15 mouse cellular contexts compared by ENCODE assay signal in the genomic region with DNA sequence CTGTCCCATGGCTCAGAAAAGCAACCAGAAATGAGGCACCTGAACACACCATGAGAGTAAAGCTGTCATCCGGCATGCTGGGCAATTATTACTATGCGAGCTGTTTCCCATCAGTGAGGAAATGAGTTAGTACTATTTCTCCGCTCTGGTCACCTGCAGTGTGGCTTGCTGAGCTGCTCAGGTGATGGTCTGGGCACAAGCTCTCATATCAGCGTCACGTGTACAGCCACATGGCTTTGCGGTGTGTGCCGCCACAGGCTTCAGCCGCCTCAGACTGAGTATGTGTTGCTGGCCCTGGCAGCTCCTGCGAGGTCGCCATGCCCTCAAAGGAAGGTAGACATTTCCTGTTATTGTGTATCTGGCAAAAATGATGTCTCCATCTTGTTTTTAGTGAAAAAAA. TPM values are rescaled to one million over a fixed set of nuclear protein-coding genes. Genes with fewer than 3 reads are reported as not detected.
A peak's percentile ranks its signal among the peaks of the same experiment; 100 is the strongest.
DNase-seq lines count a peak whose midpoint lies in the region; ATAC-seq and TF ChIP-seq lines count a peak whose summit lies in the region.
"Had no signal": no experiment of that assay in that cellular context is flagged by ENCODE, and none has a peak within 500 bp of the region (broad histone marks: within the 10 kb centered on the region; RNA-seq: fewer than 3 reads in every experiment).

No protein-coding gene starts in this region.

- H3K9ac ChIP-seq in hindbrain, embryonic 14.5 days: no peak overlapping the region
- no peak overlapping the region for H3K9ac ChIP-seq in hindbrain, embryonic 11.5 days (ENCODE audit: low read depth, low read length)
- no peak overlapping the region for H3K9ac ChIP-seq in midbrain, embryonic 14.5 days (replicated peaks; ENCODE audit: low read length)
- H3K9ac ChIP-seq in midbrain, postnatal 0 days (replicated peaks; ENCODE audit: low read length, poor library complexity, severe bottlenecking): no peak overlapping the region
- H3K9ac ChIP-seq in neural tube, embryonic 13.5 days: no peak overlapping the region
- H3K9ac ChIP-seq: heart, embryonic 15.5 days; liver, embryonic 13.5 days; stomach, embryonic 15.5 days had no signal

- DNase-seq in hindbrain, embryonic 14.5 days (ENCODE audit: low spot score): no peak
- no peak for DNase-seq in hindbrain, embryonic 11.5 days (ENCODE audit: low spot score)
- DNase-seq in midbrain, embryonic 14.5 days: no peak
- DNase-seq in midbrain, postnatal 0 days (ENCODE audit: low spot score): no peak
- peak; percentile 83 to 91 for DNase-seq in cerebellum, adult 2 months
- DNase-seq: liver, embryonic 13.5 days; lung, postnatal 14 days; thymus, postnatal 36 days had no signal

- TF ChIP-seq CTCF in midbrain, postnatal 0 days (IDR thresholded peaks at IDR 0.05): no peak
- TF ChIP-seq CTCF in cerebellum, adult 2 months (IDR thresholded peaks at IDR 0.05; ENCODE audit: borderline replicate concordance, insufficient read depth, low read depth, low read length): no peak

- H3K4me3 ChIP-seq in hindbrain, embryonic 14.5 days (replicated peaks; ENCODE audit: low read length): no peak overlapping the region
- no peak overlapping the region for H3K4me3 ChIP-seq in hindbrain, embryonic 11.5 days (ENCODE audit: low read depth, low read length)
- H3K4me3 ChIP-seq in midbrain, embryonic 14.5 days (replicated peaks; ENCODE audit: low read depth, low read length): no peak overlapping the region
- no peak overlapping the region for H3K4me3 ChIP-seq in midbrain, postnatal 0 days (ENCODE audit: low read depth, low read length)
- H3K4me3 ChIP-seq in cerebellum, adult 2 months (replicated peaks; ENCODE audit: insufficient read depth, low read depth, low read length): no peak overlapping the region
- no peak overlapping the region for H3K4me3 ChIP-seq in neural tube, embryonic 13.5 days
- H3K4me3 ChIP-seq: heart, embryonic 15.5 days; liver, embryonic 13.5 days; stomach, embryonic 15.5 days had no signal

- H3K4me2 ChIP-seq in hindbrain, embryonic 14.5 days (replicated peaks): no peak overlapping the region
- no peak overlapping the region for H3K4me2 ChIP-seq in hindbrain, embryonic 11.5 days (replicated peaks; ENCODE audit: low read depth, low read length)
- no peak overlapping the region for H3K4me2 ChIP-seq in midbrain, embryonic 14.5 days (ENCODE audit: low read length)
- H3K4me2 ChIP-seq in midbrain, postnatal 0 days (ENCODE audit: low read depth, low read length, poor library complexity, severe bottlenecking): no peak overlapping the region
- no peak overlapping the region for H3K4me2 ChIP-seq in neural tube, embryonic 13.5 days
- H3K4me2 ChIP-seq: heart, embryonic 15.5 days; liver, embryonic 13.5 days; stomach, embryonic 15.5 days had no signal

- H3K27ac ChIP-seq in hindbrain, embryonic 14.5 days: peak overlapping the region; percentile 29; the same call in 1 of the 2 replicates
- no peak overlapping the region for H3K27ac ChIP-seq in hindbrain, embryonic 11.5 days (ENCODE audit: low read depth, low read length)
- 0 out of 2 replicates have a peak overlapping the region, but pooled peaks have one; percentile 32 for H3K27ac ChIP-seq in midbrain, embryonic 14.5 days (replicated peaks; ENCODE audit: low read depth, low read length)
- no peak overlapping the region for H3K27ac ChIP-seq in midbrain, postnatal 0 days (ENCODE audit: low read depth, low read length)
- H3K27ac ChIP-seq in cerebellum, adult 2 months (ENCODE audit: insufficient read depth, low read length): peak overlapping the region; percentile 63; the same call in 1 of the 2 replicates
- H3K27ac ChIP-seq in neural tube, embryonic 13.5 days (replicated peaks): peak overlapping the region; percentile 67; the same call in 1 of the 2 replicates
- H3K27ac ChIP-seq: heart, embryonic 15.5 days; liver, embryonic 13.5 days; stomach, embryonic 15.5 days had no signal

- TF ChIP-seq POLR2A in cerebellum, adult 2 months (IDR thresholded peaks at IDR 0.05; ENCODE audit: borderline replicate concordance, insufficient read depth, low read length): no peak

- peaks cover 26% of the 10 kb centered on the region for H3K4me1 ChIP-seq in hindbrain, embryonic 14.5 days (replicated peaks; ENCODE audit: control insufficient read depth, insufficient read depth, low read length)
- H3K4me1 ChIP-seq in hindbrain, embryonic 11.5 days (replicated peaks; ENCODE audit: control insufficient read depth, insufficient read depth, low read length): peaks cover 4% of the 10 kb centered on the region; the same call in 1 of the 2 replicates
- H3K4me1 ChIP-seq in midbrain, embryonic 14.5 days (ENCODE audit: control insufficient read depth, insufficient read depth, low read length): peaks cover 42% of the 10 kb centered on the region
- peaks cover 17% of the 10 kb centered on the region; the same call in 1 of the 2 replicates for H3K4me1 ChIP-seq in midbrain, postnatal 0 days (ENCODE audit: insufficient read depth, low read length)
- H3K4me1 ChIP-seq in cerebellum, adult 2 months (ENCODE audit: control insufficient read depth, insufficient read depth, low read length): peaks cover 74% of the 10 kb centered on the region
- peaks cover 58% of the 10 kb centered on the region for H3K4me1 ChIP-seq in neural tube, embryonic 13.5 days (replicated peaks)
- H3K4me1 ChIP-seq: liver, embryonic 13.5 days had no signal

- H3K9me3 ChIP-seq in hindbrain, embryonic 14.5 days (ENCODE audit: control insufficient read depth, low read length): no peaks in the 10 kb centered on the region
- H3K9me3 ChIP-seq in hindbrain, embryonic 11.5 days (ENCODE audit: control insufficient read depth, low read length): no peaks in the 10 kb centered on the region
- no peaks in the 10 kb centered on the region for H3K9me3 ChIP-seq in midbrain, embryonic 14.5 days (ENCODE audit: control insufficient read depth, low read length)
- H3K9me3 ChIP-seq in midbrain, postnatal 0 days (ENCODE audit: low read length): no peaks in the 10 kb centered on the region
- no peaks in the 10 kb centered on the region for H3K9me3 ChIP-seq in neural tube, embryonic 13.5 days
- H3K9me3 ChIP-seq: heart, embryonic 15.5 days; liver, embryonic 13.5 days; stomach, embryonic 15.5 days had no signal

- WGBS in hindbrain, embryonic 14.5 days: 74% methylated on average over 10 of the region's 10 CpGs
- WGBS in hindbrain, embryonic 11.5 days: 89% methylated on average over 10 of the region's 10 CpGs
- 84% methylated on average over 10 of the region's 10 CpGs for WGBS in midbrain, embryonic 14.5 days
- 79% methylated on average over 10 of the region's 10 CpGs for WGBS in midbrain, postnatal 0 days
- 12% methylated on average over 10 of the region's 10 CpGs for WGBS in cerebellum, adult 2 months
- WGBS in neural tube, embryonic 13.5 days: 69% methylated on average over 10 of the region's 10 CpGs

- H3K27me3 ChIP-seq in hindbrain, embryonic 14.5 days (ENCODE audit: control insufficient read depth, insufficient read depth, low read length): no peaks in the 10 kb centered on the region
- no peaks in the 10 kb centered on the region for H3K27me3 ChIP-seq in hindbrain, embryonic 11.5 days (ENCODE audit: control insufficient read depth, insufficient read depth, low read length)
- H3K27me3 ChIP-seq in midbrain, embryonic 14.5 days (ENCODE audit: control insufficient read depth, insufficient read depth, low read length): no peaks in the 10 kb centered on the region
- no peaks in the 10 kb centered on the region for H3K27me3 ChIP-seq in midbrain, postnatal 0 days (ENCODE audit: insufficient read depth, low read length)
- no peaks in the 10 kb centered on the region for H3K27me3 ChIP-seq in cerebellum, adult 2 months (ENCODE audit: control insufficient read depth, insufficient read depth, low read length)
- no peaks in the 10 kb centered on the region for H3K27me3 ChIP-seq in neural tube, embryonic 13.5 days
- H3K27me3 ChIP-seq: heart, embryonic 15.5 days; liver, embryonic 13.5 days; stomach, embryonic 15.5 days had no signal

- peak; percentile 34; the same call in 1 of the 2 replicates for ATAC-seq in hindbrain, embryonic 14.5 days (ENCODE audit: low FRiP score)
- ATAC-seq in hindbrain, embryonic 11.5 days (ENCODE audit: low FRiP score): no peak
- no peak for ATAC-seq in midbrain, embryonic 14.5 days (ENCODE audit: low FRiP score, low TSS enrichment)
- no peak for ATAC-seq in midbrain, postnatal 0 days (ENCODE audit: low FRiP score)
- ATAC-seq in neural tube, embryonic 13.5 days (ENCODE audit: low read depth): peak; percentile 42
- no peak for ATAC-seq in megakaryocyte progenitor cell, adult 5-6 weeks (replicated peaks; ENCODE audit: poor library complexity)
- ATAC-seq: CD4-positive, CD25-positive, alpha-beta regulatory T cell, adult 4 months; intestine, embryonic 16.5 days had no signal

- H3K36me3 ChIP-seq in hindbrain, embryonic 14.5 days (replicated peaks; ENCODE audit: control insufficient read depth, insufficient read depth): 0 out of 2 replicates have a peak, but pooled peaks cover 3% of the 10 kb centered on the region
- H3K36me3 ChIP-seq in hindbrain, embryonic 11.5 days (ENCODE audit: control insufficient read depth, insufficient read depth, low read length): no peaks in the 10 kb centered on the region
- 0 out of 2 replicates have a peak, but pooled peaks cover 8% of the 10 kb centered on the region for H3K36me3 ChIP-seq in midbrain, embryonic 14.5 days (ENCODE audit: control insufficient read depth, insufficient read depth, low read length)
- peaks cover 8% of the 10 kb centered on the region; the same call in 1 of the 2 replicates for H3K36me3 ChIP-seq in midbrain, postnatal 0 days (ENCODE audit: insufficient read depth, low read length)
- peaks cover 3% of the 10 kb centered on the region; the same call in 1 of the 2 replicates for H3K36me3 ChIP-seq in neural tube, embryonic 13.5 days
- H3K36me3 ChIP-seq: heart, embryonic 15.5 days; liver, embryonic 13.5 days; stomach, embryonic 15.5 days had no signal

RNA-seq across cellular contexts. Expression of gene Kif5c, which starts 35.5 kb away (rescaled TPM):
- 224 and 233 TPM in 2 replicates for polyA plus RNA-seq in hindbrain, embryonic 14.5 days (2014; fragmentation: Nextera tagmentation; extraction: Ambion mirVana)
- 112 and 115 TPM in 2 replicates for polyA plus RNA-seq in hindbrain, embryonic 11.5 days (2014; fragmentation: Nextera tagmentation; extraction: Ambion mirVana)
- 221 and 251 TPM in 2 replicates for polyA plus RNA-seq in midbrain, embryonic 14.5 days (2014; fragmentation: Nextera tagmentation; extraction: Ambion mirVana)
- total RNA-seq in midbrain, postnatal 0 days (2014; rRNA removed): 328 and 412 TPM in 2 replicates
- 159 and 170 TPM in 2 replicates for polyA plus RNA-seq in midbrain, postnatal 0 days (2015; fragmentation: Nextera tagmentation; extraction: Ambion mirVana)
- polyA plus RNA-seq in cerebellum, adult 2 months (2012; rRNA removed): 257 and 291 TPM in 2 replicates
- 181 and 182 TPM in 2 replicates for polyA plus RNA-seq in neural tube, embryonic 13.5 days (2015; fragmentation: Nextera tagmentation; extraction: Ambion mirVana)
- total RNA-seq in megakaryocyte progenitor cell, adult 5-6 weeks (2015): not detected in 2 replicates
- total RNA-seq in megakaryocyte progenitor cell, adult 5-6 weeks (2017): not detected in 2 replicates
- total RNA-seq: monocyte, adult 5-6 weeks had no signal

Comparison
In these comparisons a context has a peak if more than half of its experiments do, and no peak if none do; other contexts are left out.
1. ATAC-seq: peak in hindbrain, embryonic 14.5 days (single experiment) and neural tube, embryonic 13.5 days (single experiment); none in hindbrain, embryonic 11.5 days (single experiment), midbrain, embryonic 14.5 days (single experiment), midbrain, postnatal 0 days (single experiment) and megakaryocyte progenitor cell, adult 5-6 weeks (single experiment).
2. H3K27ac ChIP-seq: peak in hindbrain, embryonic 14.5 days (single experiment), midbrain, embryonic 14.5 days (single experiment), cerebellum, adult 2 months (single experiment) and neural tube, embryonic 13.5 days (single experiment); none in hindbrain, embryonic 11.5 days (single experiment) and midbrain, postnatal 0 days (single experiment).
3. DNase-seq: peak in cerebellum, adult 2 months (2 of 2); none in hindbrain, embryonic 14.5 days (single experiment), hindbrain, embryonic 11.5 days (single experiment), midbrain, embryonic 14.5 days (single experiment) and midbrain, postnatal 0 days (single experiment).